Mouse (Mus musculus) cerebellum, postnatal 4 days (tissue): ENCODE measurements around the gene Tlr9.

Experiments
- DNase-seq, 2 experiments: peaks; one replicate each; pipeline ENCODE4 v3.0.0; 2022; ENCODE audit warnings: low spot score in 2 of 2, mixed read lengths in 1 of 2

Tlr9 gene

DNA sequence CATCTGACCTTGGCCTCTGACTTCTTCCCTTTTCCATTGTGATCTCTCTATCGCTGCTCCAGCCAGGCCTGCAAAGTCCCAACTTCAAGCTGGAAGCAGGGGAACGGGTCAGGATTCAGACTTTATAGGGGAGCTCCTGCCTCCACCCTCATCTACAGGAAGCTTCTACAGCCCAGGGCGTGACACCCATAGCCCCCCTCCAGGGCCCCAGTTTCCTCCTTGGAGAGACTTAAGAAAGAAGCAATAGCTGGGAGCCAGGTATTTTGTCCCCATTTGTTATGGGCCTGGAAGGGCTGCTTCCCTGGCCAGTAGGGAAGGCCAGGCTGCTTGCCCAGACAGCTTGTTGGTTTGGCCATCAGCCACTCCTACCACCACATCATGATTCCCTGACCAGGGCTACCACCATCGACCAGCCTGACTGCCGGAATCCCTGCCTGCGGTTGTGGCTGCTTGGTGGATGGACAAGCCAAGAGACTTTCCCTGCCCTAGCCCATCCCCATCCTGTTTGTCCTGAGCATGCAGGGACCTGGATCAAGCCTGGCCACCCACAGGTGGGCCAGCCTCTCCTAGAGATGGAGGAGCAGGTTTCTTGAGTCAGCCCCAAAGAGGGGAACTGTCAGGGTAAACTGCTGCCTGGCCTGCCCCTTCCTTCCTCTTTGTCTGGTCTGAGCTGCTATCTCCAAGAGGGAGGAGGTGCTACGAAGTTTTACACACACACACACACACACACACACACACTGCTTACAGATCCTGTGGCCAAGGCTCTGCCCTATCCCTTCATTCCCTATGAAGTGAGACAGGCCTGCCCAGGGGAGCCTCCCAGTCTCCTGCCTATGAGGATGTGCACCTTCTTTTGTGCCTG, 18.2 kb upstream of the Tlr9 start:
- DNase-seq, result peak in 1 of 2 experiments; percentile 44

DNA sequence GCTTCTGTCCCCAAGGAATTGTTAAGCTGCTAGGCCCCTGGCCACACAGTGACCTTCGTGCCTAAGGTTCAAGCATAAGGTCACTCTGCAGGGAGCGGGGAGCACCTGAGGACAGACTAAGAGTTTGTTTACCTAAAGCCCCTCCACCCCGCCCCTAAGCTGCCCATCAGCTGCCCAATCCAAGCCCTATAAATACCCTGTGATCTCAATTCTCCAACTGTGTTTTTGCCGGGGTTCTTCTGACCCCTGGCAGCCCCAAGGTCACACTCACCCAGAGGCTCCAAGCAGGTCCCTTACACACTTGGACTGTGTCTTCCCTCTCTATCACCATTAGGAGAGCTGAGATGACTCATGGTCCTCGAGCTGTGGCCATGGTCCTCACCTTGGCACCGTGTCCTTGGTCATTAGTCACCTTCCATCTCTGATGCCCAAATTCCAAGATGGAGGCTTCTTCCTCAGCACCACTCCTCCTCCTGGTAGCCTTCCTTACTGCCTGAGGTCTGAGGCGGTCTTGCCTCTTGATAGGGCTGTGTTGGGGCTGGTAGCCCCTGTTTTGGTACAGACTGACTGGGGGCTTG, 16.6 kb upstream of the Tlr9 start:
- DNase-seq, result no peak

DNA sequence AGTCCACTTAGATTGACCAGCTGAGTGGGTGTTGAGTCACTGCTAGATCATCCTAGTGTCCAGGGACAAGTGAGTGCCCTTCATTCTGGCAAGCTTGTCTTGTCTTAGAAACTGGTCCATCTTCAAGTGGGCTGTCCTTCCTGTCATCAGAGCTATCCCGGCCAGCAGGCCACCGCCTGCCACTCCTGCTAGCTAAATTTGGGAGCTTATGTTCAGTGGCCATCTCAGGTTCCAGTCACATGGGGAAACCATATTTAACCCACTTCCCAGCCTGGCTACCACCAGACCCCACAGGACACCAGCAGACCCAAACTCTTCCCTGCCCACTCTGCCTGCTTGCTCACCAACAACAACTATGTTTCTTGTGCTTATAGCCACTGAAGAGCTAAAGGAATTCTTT, 15.9 kb upstream of the Tlr9 start:
- no peak for DNase-seq

DNA sequence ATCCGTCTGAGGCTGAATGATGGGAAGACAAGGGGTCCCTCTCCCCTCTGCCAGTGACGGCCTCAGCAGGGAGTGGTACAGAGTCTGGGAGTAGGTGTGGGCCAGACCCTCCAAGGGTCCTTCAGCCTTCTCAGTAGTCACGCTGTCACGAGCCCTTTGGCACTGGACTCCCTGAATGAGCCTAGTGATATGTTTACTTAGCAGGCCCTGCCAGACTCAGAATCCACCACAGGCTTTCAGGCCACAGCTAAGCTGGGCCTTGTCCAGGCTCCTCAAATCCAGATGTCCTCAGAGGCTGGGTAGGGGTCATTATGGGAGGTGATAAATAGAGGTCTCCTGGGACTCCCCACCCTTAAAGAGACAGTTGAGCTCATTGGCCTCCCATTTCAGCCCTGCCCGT, 14.2 kb upstream of the Tlr9 start:
- no peak for DNase-seq

DNA sequence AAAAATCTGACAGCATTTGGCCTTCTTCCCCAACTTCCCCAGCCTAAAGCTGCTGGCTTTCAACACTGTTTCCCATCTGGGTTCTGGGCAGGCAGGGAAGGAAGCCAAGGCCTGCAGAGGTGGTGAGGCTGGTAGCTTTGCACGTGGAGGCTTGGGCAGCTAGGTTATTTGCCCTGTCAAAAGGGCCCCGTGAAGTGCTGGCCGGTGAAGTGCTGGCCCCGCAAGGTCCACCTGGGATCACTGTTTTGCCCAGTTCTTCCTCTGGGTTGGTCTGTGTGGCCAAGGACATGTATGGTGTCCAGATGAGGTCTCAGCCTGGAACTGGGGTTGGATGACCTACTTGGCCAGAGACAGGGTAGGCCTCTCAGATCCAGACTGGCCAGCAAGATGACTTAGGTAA, 12.4 kb upstream of the Tlr9 start:
- DNase-seq, result no peak

DNA sequence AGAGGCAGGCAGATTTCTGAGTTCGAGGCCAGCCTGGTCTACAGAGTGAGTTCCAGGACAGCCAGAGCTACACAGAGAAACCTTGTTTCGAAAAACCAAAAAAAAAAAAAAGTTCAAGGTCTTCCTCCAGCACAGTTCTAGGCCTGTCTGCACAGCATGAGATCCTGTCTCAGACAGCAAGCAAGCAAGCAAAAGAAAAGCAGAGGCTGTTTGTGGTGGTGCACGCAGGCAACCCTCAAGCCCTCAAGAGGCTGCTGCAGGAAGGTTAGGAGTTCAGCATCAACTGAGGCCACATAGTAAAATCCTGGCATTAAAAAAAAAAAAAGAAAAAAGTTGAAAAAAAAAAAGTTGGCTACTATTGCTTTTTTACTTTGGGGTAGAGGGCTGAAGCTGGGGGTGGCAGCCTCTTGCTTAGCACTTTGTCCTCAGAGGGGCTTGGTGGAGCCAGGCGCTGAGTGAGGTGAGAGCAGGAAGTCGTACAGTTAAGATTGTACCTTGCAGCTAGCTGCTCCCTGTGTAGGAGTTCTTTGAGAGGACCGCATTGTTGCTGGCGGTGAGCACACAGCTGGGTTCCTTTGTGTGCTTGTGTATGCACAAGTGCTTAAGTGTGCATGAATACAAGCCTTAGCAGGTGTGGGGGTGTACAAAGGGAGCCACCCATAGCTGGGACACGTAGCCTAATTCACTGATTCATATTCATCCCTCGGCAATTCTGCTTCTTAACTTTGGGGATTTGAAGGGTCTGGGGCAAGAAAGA, 11.4 kb upstream of the Tlr9 start:
- DNase-seq, result no peak

DNA sequence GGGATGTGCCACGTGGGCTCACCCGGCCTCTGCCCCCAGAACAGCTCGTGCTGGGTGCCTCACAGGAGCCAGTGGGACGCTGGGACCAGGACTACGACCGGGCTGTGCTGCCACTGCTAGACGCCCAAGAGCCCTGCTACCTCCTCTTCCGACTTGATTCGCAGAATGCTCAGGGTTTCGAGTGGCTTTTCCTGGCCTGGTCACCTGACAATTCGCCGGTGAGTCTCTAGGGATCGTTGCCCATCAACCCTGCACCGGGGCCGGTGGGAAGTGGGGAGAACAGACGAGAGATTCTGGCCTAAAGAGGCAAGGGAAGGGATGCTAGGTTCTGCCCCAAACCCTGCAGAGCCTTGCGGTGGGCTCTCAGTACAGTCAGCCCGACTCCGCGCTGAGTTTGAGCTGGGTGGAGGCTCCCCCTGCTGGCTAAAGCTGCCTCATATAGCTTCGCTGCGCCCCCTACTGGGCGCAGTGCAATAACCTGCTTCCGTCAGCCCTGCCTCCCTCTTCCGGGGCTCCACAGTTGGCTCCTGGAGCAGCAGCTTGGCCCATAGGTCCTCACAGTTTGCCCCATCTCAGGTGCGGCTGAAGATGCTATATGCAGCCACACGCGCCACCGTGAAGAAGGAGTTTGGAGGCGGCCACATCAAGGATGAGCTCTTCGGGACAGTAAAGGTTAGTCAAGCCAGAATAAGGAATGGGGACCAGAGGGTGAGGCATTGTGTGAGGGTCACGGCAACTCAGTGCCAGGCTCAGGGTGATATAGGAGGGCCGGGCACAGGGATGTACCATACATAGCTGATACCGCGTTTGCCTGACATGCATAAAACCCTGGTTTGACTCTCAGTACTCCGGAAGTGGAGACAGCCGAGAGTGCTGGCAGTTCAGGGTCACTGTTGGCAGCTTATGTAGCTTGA, 10.5 kb upstream of the Tlr9 start:
- peak; percentile 85 to 94 for DNase-seq

DNA sequence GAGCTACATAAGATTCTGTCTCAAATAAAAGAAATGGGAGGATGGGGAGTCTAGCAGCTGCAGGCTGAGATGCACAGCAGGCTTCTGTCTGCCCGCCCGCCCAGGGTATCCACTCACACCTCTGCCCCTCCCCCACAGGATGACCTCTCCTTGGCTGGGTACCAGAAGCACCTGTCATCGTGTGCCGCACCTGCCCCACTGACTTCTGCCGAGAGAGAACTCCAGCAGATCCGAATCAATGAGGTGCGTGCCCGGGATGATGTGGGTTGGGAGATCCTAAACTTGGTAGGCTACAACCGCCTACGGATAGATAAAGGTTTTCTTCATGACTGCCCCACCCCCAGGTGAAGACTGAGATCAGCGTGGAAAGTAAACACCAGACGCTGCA, 9.8 kb upstream of the Tlr9 start:
- no peak for DNase-seq

DNA sequence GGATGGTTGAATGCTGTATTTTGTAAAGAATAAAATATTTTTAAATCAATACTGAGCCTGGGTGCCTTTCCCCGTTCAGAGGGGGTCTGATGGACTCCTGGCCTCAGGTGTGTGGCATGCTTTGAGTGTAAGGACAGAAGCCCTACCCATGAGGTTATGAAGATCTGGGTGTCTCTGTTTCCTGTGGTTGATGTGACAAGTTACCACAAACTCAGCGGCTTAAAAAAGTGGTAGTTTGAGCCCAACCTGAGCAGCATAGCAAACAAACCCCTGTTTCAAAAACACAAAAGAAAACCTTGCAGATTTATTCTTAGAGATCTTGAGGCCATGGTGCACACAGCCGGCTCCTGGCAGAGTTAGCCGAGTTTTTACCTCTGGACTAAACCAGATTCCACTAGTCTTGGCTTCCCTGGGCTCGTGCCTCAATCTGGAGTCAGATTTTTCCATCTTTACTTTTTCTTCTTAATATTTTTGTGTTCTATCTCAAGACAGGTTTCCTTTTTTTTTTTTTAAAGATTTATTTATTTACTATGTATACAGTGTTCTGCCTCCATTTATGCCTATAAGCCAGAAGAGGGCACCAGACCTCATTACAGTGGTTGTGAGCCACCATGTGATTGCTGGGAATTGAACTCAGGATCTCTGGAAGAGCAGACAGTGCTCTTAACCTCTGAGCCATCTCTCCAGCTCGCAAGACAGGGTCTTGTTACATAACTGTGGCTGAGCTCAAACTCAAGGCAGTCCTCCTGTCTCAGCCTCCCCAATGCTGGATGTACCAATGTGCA, 6.9 kb upstream of the Tlr9 start:
- no peak for DNase-seq

DNA sequence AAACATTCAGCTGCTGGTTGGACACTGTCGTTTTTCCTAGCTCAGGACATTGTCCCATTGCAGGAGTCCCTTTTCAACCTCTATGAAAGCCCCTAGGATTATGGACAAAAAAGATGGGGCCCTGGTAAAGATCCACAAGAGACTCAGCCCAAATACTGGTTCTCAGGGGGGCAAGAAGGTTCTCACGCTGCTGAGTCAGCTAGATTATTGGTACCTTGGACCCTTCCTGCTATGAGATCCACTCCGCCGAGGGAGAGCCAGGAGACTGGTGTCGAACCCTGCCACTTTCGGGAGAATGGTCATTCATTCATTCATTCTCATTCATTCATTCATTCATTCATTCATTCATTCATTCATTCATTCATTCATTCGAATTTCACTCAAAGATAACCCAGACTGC, 5.4 kb upstream of the Tlr9 start:
- no peak for DNase-seq

DNA sequence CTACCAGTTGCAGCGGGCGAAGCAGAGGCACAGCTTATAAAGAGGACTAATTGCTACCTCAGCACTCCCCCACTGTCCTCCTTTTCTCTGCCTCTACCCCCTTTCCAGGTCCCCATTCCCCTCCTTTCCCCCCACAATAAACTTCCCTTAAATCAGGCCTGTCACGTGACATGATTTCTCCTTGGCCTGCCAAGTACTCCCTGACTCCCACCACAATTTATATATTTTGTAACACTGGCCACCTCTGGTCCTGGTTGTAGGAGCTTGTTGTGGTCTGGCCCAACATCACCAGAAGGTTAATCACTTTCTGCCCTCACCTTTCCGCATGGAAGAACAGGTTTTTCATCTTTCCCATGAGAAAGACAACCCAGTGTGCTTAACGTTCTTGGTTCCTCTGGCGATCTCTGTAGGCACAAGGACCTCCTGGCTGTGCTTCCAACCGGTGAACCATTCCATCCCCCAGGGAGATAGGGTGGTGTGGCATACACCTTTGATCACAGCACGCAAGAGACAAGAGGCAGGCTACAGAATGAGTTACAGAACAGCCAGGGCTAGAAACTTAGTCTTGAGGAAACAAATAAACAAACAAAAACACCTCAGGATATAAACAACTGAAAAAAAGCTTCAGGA, 1.4 kb upstream of the Tlr9 start:
- DNase-seq, result no peak

DNA sequence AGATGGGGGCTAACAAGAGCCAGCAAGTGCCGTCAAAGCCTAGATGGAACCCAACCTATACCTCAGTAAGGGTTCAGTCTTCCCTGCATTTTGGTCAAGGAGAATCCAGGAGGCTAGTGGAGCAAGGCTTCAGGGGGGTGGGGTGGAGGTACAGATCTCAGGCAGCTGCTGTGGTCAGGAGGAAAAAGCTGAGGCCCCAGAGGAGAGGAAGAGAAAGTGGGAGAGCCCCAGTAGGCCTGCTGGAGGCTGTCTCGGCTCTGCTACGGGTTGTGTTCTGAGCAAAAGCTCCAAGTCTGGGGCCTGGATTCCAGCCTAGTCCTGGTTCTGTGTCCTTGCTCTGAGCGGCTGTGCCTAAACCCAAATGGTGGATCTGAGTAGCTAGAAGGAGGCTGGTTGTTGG, 596 bp downstream of the Tlr9 start:
- no peak for DNase-seq

DNA sequence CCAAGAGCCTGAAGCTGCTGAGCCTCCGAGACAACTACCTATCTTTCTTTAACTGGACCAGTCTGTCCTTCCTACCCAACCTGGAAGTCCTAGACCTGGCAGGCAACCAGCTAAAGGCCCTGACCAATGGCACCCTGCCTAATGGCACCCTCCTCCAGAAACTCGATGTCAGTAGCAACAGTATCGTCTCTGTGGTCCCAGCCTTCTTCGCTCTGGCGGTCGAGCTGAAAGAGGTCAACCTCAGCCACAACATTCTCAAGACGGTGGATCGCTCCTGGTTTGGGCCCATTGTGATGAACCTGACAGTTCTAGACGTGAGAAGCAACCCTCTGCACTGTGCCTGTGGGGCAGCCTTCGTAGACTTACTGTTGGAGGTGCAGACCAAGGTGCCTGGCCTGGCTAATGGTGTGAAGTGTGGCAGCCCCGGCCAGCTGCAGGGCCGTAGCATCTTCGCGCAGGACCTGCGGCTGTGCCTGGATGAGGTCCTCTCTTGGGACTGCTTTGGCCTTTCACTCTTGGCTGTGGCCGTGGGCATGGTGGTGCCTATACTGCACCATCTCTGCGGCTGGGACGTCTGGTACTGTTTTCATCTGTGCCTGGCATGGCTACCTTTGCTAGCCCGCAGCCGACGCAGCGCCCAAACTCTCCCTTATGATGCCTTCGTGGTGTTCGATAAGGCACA, 3.2 kb downstream of the Tlr9 start:
- no peak for DNase-seq

DNA sequence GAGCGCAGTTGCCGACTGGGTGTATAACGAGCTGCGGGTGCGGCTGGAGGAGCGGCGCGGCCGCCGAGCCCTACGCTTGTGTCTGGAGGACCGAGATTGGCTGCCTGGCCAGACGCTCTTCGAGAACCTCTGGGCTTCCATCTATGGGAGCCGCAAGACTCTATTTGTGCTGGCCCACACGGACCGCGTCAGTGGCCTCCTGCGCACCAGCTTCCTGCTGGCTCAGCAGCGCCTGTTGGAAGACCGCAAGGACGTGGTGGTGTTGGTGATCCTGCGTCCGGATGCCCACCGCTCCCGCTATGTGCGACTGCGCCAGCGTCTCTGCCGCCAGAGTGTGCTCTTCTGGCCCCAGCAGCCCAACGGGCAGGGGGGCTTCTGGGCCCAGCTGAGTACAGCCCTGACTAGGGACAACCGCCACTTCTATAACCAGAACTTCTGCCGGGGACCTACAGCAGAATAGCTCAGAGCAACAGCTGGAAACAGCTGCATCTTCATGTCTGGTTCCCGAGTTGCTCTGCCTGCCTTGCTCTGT, 3.8 kb downstream of the Tlr9 start:
- peak in 1 of 2 experiments; percentile 39 for DNase-seq

DNA sequence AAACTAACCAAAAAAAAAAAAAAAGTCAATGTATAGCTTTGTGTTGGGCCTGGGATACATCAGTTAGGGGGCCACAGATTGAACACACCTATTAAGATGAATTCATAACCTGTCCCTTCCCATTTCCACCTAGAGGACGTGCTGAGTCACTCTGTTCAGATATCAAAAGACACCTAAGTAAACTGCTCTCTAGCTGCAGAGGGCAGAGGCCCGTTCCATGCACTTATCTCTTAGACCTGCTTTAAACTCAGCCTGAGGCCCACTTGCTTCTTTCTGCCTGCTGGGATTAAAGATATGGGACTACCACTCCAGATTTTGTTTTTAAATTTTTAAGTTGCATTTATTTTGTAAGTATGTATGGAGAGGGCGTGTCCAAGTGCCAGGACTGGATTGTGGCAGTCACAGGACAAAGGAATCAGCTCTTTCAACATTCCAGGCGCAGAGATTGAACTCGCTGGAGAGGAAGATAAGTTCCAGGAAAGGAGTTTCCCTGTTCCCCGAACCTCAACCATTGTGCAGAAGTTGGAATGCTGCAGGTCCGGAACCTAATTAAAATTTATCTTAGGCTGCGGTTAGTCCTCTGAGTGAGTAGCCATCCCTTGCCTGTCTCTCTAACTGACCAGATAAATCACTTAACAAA, 5.5 kb downstream of the Tlr9 start:
- no peak for DNase-seq

DNA sequence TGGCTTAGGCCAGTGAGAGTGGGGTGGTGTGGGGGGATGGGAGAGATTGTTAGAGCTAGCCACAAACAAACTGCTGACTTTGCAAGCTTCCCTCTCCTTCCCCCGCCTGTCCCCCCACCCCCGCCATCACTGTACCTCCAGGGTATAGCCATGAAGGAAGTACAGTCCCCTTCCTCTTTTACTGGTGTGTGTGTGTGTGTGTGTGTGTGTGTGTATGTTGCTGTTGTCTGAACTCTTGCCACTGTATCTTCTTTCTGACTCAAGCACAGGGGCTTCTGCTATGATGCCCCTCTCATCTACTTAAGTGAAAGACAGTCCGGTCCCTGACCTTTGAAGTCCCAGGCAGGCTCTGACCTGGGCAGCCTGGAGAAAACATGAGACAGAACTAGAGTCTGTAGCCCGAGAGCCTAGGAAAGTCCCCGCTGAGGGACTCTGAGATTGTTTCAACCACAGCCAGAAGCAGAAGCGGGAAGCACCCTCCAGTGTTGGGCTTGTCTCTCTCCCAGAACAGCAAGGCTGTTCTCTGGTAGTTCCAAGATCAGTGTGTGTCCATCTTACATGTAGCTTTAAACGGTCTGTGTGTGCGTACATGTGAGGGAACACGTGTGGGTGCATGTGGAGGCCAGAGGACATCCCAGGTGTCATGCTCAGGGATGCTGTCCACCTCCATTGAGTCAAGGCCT, 7.8 kb downstream of the Tlr9 start:
- DNase-seq, result no peak

DNA sequence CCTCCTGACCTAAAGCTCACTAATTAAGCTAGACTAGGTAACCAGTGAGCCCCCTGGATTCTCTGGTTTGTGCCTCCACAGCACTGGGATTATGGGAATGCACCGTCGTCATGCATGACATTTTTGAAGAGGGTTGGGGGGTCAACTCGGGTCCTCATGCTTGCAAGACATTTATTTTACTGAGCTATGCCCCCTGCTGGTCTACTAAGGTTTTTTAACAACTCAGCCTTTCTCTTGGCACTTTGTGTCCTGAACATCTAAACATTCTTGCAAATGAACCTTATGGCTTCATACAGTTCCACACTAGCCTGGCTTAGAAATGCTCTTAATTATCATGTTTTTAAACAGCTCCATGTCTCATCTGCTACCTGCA, 8.3 kb downstream of the Tlr9 start:
- no peak for DNase-seq

DNA sequence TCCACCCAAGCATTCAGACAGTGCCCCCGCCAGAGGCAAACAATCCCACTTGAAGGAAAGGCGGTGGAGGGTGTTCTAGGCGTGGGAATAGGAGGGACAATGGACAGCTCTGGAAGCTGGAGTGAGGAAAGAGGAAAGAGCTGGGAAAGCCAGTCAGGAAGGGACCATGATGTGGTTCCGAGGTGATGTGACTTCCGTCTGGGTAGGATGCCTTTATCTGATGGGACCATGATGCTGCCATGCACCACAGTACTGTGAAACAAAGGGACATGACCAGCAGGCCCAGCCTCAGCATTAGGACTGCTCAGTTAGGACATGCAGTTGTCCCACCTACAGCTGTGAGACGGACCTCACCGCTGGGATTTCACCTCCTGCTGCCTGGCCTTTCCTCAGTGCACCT, 8.8 kb downstream of the Tlr9 start:
- DNase-seq, result no peak

DNA sequence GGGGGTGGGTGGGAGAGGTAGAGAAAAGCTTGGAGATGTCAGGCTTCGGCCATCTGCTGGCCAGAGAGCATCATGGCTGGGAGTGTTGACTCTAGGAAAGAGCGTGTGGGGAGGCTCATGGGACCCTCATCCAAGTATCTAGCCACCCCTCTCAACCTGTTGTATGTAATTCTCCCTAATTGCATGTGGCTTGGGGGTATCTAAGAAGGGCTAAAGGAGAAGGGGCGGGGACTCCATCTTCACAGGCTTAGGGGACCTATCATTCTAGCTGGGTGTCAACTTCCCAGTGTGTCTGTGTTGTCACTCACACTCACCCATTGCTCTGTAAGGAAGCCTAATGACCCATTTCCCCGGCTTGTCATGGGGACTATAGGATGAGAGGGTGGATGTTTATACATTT, 9.4 kb downstream of the Tlr9 start:
- DNase-seq, result no peak
